Mouse (Mus musculus): Measurements from ENCODE around the gene Cldn6. TPM values are rescaled to one million over a fixed set of nuclear protein-coding genes. Genes with fewer than 3 reads are reported as not detected.

The Cldn6 gene
- total RNA-seq, 2 experiments from 2014 or later: not detected

DNA sequence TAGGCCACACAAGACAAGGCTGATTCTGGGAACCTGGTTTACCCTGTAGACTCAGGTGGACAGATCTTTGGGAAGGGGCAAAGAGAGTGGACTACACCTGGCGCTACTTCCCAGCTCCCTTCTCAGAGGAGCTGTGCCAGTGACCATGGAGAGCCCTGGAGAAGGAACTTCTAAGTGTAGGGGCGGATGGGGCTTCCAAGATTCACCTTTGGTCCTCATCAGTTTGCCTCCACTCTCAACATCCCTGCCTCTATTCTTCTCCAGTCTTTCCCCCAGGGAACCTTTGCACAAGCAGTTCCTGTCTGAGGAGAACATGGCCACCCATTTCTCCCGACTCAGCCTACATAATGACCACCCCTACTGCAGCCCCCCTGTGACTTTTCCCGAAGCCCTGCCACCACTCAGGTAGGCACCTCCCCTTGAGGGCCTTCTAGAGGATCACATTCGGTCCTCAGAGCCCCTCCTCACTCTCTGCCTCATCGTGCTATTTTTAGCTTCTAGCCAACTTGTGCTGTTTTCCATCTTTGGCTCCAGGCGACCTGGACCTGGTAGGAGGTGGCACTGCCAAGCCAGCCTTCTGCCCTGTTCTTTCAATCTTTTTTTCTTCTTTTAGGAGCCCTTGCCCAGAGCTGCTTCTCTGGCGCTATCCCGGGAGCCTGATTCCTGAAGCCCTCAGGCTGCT, 4.6 kb upstream of the Cldn6 start:
- no peak for DNase-seq (ENCODE audit: extremely low spot score in 1 of 2, low spot score in 1 of 2)

DNA sequence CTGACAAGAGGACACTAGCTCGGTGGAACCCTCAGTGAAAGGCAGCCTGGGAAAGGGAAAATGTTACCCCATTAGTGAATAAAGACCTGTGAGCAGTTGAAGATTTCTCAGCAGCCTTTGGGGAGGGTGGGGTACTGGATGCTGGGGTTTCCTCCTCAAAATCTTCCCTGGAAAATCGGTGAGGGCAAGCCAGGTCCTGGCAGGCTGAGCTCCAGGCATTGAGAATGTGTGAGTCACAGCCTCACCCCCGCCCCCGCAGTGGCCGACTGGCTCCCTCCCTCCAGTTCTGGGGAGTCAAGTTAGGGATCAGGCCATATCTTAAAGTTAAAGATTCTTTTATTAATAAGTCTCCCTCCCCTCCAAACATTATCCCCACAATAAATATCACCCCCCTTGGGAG, 3.9 kb upstream of the Cldn6 start:
- DNase-seq (ENCODE audit: extremely low spot score in 1 of 2, low spot score in 1 of 2): no peak

DNA sequence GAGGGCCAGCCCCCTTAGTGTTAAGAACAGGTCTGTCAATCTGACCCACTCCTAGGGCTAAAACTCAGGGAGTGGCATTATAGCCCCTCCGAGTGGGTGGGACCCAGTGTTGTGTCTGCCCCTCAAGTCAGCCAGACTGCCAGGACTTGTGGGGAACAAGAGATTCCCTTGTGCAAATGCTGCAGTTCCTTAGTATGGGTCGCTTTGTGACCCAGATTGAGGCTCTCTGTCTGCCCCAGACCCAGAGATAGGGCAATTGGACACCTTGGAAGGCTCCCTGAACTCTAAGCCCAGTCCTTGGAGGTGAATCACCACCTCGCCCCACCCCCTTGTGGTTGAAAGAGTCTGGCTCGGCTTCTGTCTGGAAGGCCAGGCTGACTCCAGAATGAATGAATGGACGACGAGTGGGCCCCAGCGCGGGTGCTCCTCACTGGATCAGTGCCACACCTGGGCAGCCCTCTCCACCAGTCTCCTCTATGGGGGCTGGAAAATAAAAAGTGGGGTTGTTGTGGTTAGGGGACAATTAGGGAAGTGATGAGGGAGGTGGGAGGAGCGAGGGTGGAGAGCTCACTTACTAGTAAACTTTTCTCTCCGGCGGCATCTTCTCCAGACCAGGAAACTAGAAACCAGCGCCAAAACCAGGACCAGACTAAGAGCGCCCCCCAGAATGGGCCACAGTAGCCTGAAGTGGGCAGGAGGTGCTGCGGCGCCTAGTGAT, 3.3 kb upstream of the Cldn6 start:
- no peak for DNase-seq (ENCODE audit: extremely low spot score in 1 of 2, low spot score in 1 of 2)

DNA sequence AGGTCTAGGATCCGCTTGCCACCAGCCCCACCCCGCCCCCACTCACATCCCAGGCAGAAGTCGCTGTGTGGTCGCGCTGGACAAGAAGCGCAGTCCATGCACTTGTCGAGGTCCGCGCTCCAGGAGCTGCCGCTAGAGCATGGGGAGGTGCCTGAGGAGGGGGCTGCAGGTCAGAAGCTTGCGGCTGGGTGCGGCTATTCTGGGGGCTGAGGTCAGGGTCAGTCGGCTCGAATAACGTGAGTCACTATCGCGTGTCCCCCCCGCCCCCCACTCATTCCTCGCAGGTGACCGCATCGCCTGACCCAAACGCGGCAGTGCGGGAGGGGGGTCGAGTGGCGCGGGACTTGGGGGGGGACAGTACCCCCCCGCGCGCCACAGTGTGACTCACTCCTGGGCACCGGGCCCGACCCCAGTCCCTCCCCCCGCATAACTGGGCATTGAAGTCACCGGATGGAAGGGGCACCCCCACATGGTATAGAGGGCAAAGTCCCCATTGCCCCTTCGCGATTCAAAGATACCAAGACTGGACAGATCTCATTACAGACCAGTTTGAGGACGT, 2.5 kb upstream of the Cldn6 start:
- no peak for DNase-seq (ENCODE audit: extremely low spot score in 1 of 2, low spot score in 1 of 2)

DNA sequence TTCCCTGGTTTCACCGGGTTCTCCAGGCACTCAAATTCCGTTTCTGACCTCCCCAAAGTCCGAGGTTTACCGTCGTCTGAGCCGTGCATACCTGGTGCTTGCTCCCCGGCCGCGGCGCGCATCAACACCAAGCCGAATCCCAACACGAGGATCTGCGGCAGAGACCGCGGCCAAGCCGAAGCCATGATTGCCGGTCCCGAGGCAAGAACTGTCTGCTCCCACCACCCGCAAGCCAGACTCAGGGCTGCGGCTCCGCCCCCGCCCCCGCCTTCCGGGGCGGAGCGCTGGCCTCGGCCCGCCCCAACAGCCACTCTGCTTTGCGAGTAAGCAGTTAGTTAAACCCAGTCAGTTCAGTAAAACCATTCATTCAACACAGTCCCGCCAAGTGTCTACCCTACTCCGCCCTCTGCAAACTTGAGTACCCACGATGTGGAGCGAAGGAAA, 1.8 kb upstream of the Cldn6 start, which contains the start of gene Tnfrsf12a:
Gene Tnfrsf12a (minus strand): TSS at position 233 of the 444 bp plus-strand sequence.
- peak; percentile 65 for DNase-seq (ENCODE audit: extremely low spot score in 1 of 2, low spot score in 1 of 2)

DNA sequence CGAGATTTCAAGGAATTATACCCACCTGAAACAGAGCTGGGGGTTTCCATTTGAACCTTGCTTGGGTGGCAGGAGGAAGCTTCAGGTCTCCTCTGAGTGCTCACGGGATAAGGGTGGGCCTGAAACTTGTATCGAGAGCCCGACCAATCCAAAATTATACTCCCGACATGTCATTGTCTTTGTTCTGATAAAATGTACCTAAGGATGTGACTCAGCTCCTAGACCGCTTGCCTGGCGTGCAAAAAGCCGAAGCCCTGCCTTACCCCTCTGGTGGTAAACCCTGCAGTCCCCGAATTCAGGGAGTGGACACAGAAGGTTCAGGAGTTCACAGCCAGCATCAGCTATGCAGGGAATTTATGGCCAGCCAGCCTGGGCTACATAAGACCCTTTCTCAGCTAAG, 1.3 kb downstream of the Cldn6 start:
- no peak for DNase-seq (ENCODE audit: extremely low spot score in 1 of 2, low spot score in 1 of 2)

DNA sequence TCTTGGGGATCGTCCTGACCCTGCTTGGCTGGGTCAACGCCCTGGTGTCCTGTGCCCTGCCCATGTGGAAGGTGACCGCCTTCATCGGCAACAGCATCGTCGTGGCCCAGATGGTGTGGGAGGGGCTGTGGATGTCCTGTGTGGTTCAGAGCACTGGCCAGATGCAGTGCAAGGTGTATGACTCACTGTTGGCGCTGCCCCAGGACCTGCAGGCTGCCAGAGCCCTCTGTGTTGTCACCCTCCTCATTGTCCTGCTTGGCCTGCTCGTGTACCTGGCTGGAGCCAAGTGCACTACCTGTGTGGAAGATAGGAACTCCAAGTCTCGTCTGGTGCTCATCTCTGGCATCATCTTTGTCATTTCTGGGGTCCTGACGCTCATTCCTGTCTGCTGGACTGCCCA, 2.0 kb downstream of the Cldn6 start:
- no peak for DNase-seq (ENCODE audit: extremely low spot score in 1 of 2, low spot score in 1 of 2)

DNA sequence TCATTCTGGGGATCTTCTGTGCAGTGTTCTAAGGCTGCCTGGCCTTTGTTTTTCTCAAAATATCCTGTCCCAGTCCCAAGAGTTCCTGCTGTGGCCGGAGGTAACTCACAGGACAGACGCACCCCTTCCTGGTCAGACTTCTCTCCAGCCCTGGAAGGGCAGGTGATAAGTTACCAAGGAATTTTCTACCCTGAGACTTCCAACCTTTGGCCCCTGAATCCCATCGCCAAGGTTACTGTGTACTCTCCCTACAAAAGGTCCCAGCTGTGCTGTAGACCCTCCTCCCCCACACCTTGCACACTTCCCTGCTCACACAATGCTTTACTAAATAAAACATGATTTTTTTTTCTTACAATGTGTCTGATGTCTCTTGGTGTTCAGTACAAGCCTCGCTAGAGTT, 3.0 kb downstream of the Cldn6 start:
- DNase-seq (ENCODE audit: extremely low spot score in 1 of 2, low spot score in 1 of 2): no peak

DNA sequence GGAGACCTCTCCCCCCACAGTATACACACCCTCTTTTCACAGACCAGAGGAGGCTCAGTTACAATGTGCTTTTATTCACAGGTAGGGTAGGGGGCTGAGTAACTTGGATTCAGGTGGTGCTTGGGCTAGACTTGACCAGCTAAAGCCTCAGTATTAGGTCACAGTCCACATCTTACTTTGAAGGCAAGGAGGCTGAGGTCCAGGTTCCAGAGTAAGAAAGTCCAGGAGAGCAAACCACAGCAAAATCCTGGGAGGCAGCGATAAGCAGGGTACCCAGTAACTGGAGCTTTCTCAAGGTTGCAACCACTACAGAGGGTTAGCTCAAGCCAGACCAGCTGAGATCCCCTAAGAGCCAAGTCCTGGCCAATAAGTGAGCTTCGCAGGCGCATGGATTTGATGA, 3.5 kb downstream of the Cldn6 start:
- DNase-seq (ENCODE audit: extremely low spot score in 1 of 2, low spot score in 1 of 2): no peak

DNA sequence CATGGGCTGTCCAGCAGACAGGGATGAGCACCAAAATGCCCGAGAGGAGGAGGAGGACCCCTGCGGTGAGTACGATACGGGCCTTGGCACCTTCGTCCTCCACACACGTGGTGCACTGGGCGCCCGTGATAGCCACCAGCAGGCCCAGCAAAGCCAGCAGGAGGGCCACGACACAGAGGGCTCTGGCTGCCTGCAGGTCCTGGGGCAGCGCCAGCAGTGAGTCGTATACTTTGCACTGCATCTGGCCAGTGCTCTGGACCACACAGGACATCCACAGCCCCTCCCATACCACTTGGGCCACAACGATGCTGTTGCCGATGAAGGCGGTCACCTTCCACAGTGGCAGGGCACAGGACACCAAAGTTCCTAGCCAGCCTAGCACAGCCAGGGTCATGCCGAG, 4.2 kb downstream of the Cldn6 start:
- DNase-seq (ENCODE audit: extremely low spot score in 1 of 2, low spot score in 1 of 2): no peak

DNA sequence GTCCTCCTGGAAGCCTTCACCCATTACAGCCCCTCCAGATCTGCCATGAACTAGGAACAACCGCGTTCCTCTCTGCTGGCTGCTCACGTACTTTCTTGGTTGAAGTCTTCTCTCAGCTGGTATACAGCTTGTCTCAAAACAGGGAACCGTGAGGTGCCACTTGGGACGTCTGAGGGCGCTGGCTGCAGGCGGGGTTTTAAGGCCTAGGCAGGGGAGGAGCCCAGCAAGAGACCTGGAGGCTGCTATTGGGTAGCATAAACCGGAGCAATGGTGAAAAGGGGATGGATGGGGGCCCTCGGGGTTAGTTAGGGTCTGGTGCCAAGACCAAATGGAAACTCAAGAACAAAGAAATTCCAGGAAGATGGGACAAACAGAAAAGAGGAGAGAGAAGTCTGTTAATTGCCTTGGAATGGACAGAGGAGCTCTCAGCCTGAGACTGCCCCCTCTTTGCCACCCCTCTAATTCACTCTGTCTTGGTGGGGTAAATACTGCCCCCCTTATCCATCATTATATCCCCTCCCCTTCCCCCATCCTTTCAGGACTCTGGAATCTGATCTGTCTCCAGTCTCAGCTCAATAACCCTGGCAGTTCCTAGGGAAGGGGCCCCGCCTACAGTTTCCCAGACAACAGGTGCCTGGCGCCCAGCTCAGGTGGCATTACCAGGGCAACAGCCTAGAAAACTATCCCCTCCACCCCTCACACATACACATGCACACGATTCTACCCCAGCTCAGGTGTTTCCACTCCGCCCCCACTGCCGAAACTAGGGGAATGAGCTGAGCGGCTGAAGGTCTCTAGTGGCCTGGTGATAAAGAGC, 5.0 kb downstream of the Cldn6 start, which contains the start of gene Cldn9:
Gene Cldn9 (minus strand): TSS at position 171 of the 817 bp plus-strand sequence.
- DNase-seq (ENCODE audit: extremely low spot score in 1 of 2, low spot score in 1 of 2): no peak

DNA sequence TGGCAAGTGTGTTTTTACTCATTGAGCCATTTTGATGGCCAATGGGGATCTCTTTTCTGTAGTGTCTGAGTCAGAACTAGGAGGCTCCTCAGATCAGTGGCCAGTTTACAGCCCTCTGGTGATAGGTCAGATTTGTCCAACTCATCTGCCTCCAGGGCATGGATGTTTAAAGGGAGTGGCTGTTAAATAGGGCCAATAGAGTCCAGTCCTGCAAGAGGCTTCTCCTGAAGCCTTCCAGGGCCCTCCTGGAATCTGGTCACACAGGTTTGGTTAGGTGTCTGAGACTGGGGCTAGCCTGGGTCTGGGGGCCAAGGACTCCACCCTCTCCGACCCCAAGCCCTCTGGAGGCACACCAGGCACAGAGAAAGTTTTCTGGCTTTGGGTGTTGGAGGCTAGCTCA, 15.4 kb downstream of the Cldn6 start:
- no peak for DNase-seq (ENCODE audit: extremely low spot score in 1 of 2, low spot score in 1 of 2)

DNA sequence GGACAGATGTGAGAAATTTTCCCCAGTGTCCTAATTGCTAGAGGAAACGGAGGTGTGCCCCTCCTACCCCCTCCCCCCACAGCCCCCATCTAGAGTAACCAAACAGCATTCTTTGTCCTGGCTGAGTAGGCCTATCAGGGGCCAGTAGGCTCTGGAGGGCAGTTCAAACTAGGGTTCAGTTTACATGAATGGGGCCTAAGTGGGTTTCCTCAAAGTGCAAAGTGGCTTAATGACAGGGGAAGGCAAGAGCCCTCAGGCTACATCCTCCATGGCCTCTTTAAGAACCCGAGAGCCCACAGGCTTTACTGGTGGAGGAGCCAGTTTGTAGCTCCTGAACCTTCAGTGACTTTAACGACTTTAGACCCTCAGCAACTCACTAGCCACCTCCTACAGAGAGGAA, 16.8 kb downstream of the Cldn6 start:
- no peak for DNase-seq (ENCODE audit: extremely low spot score in 1 of 2, low spot score in 1 of 2)

DNA sequence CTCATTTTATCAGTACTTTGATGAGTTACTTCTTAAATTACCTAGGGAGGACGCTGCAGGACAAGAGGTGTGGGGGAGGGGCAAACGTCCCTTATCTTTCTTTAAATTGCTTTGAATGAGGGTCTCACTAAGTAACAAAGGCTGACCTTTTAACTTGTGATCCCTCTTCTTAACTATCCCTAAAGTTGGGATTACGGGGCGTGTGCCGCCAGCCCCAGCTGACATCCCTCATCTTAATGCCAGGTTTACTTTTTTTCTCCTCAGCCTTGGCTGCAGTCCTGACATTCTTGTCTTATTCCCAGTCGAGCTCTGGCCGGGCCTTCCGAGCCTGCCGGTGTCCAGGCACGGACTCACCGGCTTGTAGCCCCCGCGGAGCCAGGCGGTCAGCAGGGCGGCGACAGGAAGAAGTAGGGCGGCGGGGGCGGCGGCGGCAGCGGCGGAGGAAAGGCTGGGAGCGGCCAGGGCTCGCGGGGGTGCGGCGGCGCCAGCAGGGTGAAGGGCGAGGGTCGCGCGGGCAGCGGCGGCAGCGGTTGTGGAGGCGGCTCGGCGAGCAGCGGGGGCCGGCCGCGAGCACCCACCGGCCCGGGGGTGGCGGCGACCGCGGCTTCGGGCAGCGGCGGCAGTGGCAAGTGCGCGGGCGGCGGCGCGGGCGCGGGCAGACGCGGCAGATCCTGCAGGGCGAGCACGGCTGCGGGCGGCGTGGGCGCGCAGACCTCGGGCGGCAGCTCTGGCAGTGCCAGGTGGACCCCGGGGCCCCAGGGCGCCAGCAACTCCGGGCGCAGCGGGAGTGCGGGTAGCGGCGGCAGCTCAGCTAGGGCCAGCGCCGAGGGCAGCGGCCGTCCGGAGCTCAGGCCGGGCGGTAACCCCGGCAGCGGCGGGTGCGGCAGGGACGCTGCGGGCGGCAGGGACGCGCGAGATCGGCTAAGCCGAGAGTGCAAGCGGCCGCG, 20.4 kb downstream of the Cldn6 start:
- DNase-seq (ENCODE audit: extremely low spot score in 1 of 2, low spot score in 1 of 2): peak in 1 of 2 experiments; percentile 12

DNA sequence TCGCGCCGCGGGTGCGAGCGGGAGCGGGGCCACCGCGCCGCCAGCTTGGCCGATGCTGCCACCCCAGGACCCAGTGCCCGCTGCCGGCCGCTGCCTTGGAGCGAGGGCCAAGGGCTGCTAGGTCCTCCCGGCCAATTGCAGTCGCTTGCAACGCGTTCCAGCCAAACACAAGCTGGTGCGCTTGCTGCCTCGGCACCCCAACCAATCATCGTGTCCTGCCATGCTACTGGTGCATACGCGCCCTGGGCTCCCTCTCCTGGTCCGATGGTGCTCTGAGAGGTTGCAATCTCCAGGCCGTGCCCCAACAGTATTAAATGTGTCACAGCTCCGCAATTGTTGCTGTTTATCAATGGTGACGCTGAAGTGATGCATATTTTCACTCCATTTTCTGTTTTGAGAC, 21.0 kb downstream of the Cldn6 start:
- DNase-seq (ENCODE audit: extremely low spot score in 1 of 2, low spot score in 1 of 2): peak; percentile 67 to 78

DNA sequence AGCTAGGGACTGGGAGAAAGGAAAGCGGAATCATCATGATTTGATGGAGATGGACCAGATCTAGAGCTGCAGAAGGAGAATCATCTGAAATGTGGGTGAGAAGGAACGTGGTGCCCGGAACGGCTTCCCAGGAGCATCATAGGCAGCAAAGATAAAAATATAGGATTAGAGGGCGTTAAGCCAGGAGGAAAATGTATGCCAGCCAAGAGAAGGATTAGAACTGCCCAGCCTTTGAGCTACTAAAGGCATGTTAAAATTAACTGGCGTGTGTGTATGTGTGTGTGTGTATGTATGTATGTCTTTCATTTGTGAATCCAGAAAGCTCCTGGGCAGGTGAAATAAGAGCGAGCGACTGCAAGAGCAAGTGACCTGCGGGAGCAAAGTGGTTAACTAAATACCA, 24.3 kb downstream of the Cldn6 start:
- no peak for DNase-seq (ENCODE audit: extremely low spot score in 1 of 2, low spot score in 1 of 2)

DNA sequence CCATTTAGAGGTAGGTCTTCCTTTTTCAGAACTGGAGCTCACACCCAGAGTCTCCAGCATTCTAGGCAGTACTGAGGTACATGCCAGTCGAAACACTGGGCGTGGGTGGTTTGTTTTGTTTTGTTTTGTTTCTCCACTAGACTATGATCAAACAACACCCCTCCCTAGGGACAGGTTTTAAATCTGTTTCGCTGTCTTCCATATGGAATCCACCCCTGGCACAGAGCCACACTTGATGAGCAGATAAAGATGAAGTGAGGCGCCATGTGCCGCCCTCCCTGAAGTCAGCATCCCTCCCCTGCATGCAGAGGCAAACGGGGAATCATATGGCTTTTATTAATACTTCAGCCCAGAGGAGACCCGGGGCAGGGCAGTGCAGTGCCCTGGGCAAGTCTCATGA, 25.7 kb downstream of the Cldn6 start:
- peak in 1 of 2 experiments; percentile 31 for DNase-seq (ENCODE audit: extremely low spot score in 1 of 2, low spot score in 1 of 2)

DNA sequence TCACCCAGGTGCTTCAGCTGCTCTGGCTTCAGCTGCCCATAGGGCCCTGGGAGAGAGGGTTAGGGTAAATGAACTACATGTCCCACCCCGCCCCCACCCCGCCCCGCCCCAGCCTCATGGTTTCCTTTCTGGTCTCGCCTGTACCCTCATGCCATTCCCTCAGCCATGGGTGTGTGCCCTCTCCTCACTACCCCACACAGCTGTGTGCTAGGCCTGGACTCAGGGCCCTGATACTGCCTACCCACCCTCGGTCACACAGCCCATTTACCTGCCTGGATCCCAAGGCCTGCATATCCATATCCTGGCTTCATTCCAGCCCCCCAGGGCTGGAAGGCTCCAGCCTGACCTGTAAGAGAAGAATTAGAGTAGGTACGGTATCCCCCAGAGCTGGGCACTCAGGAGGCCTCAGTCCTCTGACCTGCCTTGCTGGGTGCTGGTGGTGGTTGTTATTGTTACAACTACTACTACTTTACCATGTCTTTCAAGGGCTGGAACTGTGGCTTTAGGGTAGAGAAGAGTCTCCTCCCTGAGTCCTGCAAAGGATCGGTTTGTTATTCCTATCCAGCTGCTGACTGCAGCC, 26.6 kb downstream of the Cldn6 start:
- no peak for DNase-seq (ENCODE audit: extremely low spot score in 1 of 2, low spot score in 1 of 2)

DNA sequence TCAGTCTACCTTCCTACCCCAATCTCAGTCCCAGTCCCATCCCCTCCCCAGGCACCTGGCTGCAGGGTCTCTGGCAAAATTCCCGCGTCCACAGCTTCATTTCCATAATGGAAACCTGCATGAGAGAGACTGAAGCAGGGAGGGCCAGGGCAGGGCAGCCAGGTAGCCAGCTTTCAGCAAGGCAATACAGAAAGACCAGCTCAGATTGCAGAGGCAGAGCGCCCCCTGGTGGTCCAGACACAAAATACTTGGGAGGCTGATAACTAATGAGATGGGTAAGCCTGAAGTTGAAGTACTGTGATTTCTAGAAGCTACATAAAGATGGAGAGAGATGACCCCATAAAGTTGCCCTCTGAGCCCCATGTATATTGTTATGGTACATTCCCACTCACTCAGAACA, 27.2 kb downstream of the Cldn6 start:
- DNase-seq (ENCODE audit: extremely low spot score in 1 of 2, low spot score in 1 of 2): peak; percentile 67 to 84
